Mouse (Mus musculus) heart, embryonic 15.5 days (tissue): ENCODE data around the gene Rnf157. TPM values are rescaled to one million over a fixed set of nuclear protein-coding genes. Genes with fewer than 3 reads are reported as not detected.

Experiments
- ATAC-seq: fragments of 200-750 bp; cut with Nextera tagmentation; replicated peaks from 2 replicates; pipeline ENCODE4 v1.8.0; 2017; ENCODE audit warnings: low read depth, moderate TSS enrichment; ENCODE audit not compliant: insufficient number of reproducible peaks, insufficient read depth, low FRiP score
- H3K27ac ChIP-seq: fragments of 300-500 bp; sonication (generic); 2 replicates; pipeline ENCODE4 v1.5.1; 2015; ENCODE audit warnings: mild to moderate bottlenecking, inconsistent platforms
- H3K27me3 ChIP-seq: fragments of 300-500 bp; sonication (generic); 2 replicates; pipeline ENCODE4 v1.6.1; 2015; ENCODE audit warnings: inconsistent platforms
- H3K36me3 ChIP-seq: fragments of 300-500 bp; sonication (generic); 2 replicates; pipeline ENCODE4 v1.6.1; 2015; ENCODE audit warnings: mild to moderate bottlenecking, inconsistent platforms
- H3K4me1 ChIP-seq: fragments of 300-500 bp; sonication (generic); replicated peaks from 2 replicates; pipeline ENCODE4 v1.6.1; 2015; ENCODE audit warnings: inconsistent platforms
- H3K4me2 ChIP-seq: fragments of 300-500 bp; sonication (generic); 2 replicates; pipeline ENCODE4 v1.6.1; 2015; ENCODE audit warnings: inconsistent platforms, mild to moderate bottlenecking, moderate library complexity
- H3K4me3 ChIP-seq: fragments of 300-500 bp; sonication (generic); 2 replicates; pipeline ENCODE4 v1.5.1; 2015; ENCODE audit warnings: mild to moderate bottlenecking, inconsistent platforms
- H3K9ac ChIP-seq: fragments of 300-500 bp; sonication (generic); 2 replicates; pipeline ENCODE4 v1.6.1; 2015; ENCODE audit warnings: mild to moderate bottlenecking, inconsistent platforms
- H3K9me3 ChIP-seq: fragments of 300-500 bp; sonication (generic); replicated peaks from 2 replicates; pipeline ENCODE4 v1.6.1; 2016; ENCODE audit warnings: inconsistent platforms
- WGBS: fragments of 180-500 bp; shearing (Covaris S2); methylation state at CpG from one replicate; pipeline ENCODE4 v1.1.7; 2015; ENCODE audit warnings: mixed read lengths; 5-methylcytosine and 5-hydroxymethylcytosine counted together
- polyA plus RNA-seq: library from polyadenylated mRNA; unstranded; fragments of >200 nt; fragmentation: Nextera tagmentation; extraction: Ambion mirVana; gene quantifications from 2 replicates; pipeline ENCODE4 v1.2.1, GENCODE M21; 2015

Rnf157 gene
- polyA plus RNA-seq, 1 experiment from 2014 or later = 7.1 TPM

GRCm38 (mm10) chr11:116423782-116424620, 11.2 kb upstream of the Rnf157 start:
- 0 out of 2 replicates have a peak, but pooled peaks have one; percentile 28 for ATAC-seq
- H3K4me1 ChIP-seq = peaks cover 5% of the 10 kb centered on the region
- peak overlapping the region; percentile 8; the same call in 1 of the 2 replicates for H3K27ac ChIP-seq
- no peaks in the 10 kb centered on the region for H3K36me3 ChIP-seq
- H3K9me3 ChIP-seq = no peaks in the 10 kb centered on the region
- H3K4me2 ChIP-seq = no peak overlapping the region
- H3K4me3 ChIP-seq = no peak overlapping the region
- no peaks in the 10 kb centered on the region for H3K27me3 ChIP-seq
- 65% methylated on average over 10 of the region's 10 CpGs for WGBS
- no peak overlapping the region for H3K9ac ChIP-seq

- no peak overlapping the region for H3K4me3 ChIP-seq
- 77% methylated on average over 6 of the region's 6 CpGs for WGBS
- no peaks in the 10 kb centered on the region for H3K9me3 ChIP-seq
- no peak overlapping the region for H3K27ac ChIP-seq
- no peak for ATAC-seq
- no peaks in the 10 kb centered on the region for H3K27me3 ChIP-seq
- H3K36me3 ChIP-seq = no peaks in the 10 kb centered on the region
- no peak overlapping the region for H3K9ac ChIP-seq
- H3K4me1 ChIP-seq = peaks cover 2% of the 10 kb centered on the region
- H3K4me2 ChIP-seq = no peak overlapping the region
These were observed 10.4 kb upstream of the Rnf157 start for GRCm38 (mm10) chr11:116423214-116423613.

- Histone ChIP-seq H3K4me1 (peaks cover 4% of the 10 kb centered on the region), H3K9me3 (no peaks in the 10 kb centered on the region), H3K4me2 (no peak overlapping the region), H3K9ac (no peak overlapping the region), H3K36me3 (no peaks in the 10 kb centered on the region), H3K4me3 (no peak overlapping the region), H3K27me3 (no peaks in the 10 kb centered on the region), H3K27ac (no peak overlapping the region)
- no peak for ATAC-seq
- WGBS = 71% methylated on average over 2 of the region's 2 CpGs
These were observed 9.7 kb upstream of the Rnf157 start for GRCm38 (mm10) chr11:116422562-116422961.

GRCm38 (mm10) chr11:116421102-116421501, 8.3 kb upstream of the Rnf157 start:
- Histone ChIP-seq H3K27me3 (no peaks in the 10 kb centered on the region), H3K4me3 (no peak overlapping the region), H3K9me3 (no peaks in the 10 kb centered on the region), H3K4me2 (no peak overlapping the region), H3K4me1 (peaks cover 4% of the 10 kb centered on the region), H3K36me3 (no peaks in the 10 kb centered on the region), H3K9ac (no peak overlapping the region), H3K27ac (no peak overlapping the region)
- 69% methylated on average over 6 of the region's 6 CpGs for WGBS
- ATAC-seq = no peak

- H3K27ac ChIP-seq = peak overlapping the region; percentile 39; the same call in 1 of the 2 replicates
- H3K27me3 ChIP-seq = no peaks in the 10 kb centered on the region
- H3K4me1 ChIP-seq = peaks cover 4% of the 10 kb centered on the region
- WGBS = 68% methylated on average over 6 of the region's 6 CpGs
- no peak overlapping the region for H3K4me2 ChIP-seq
- no peak overlapping the region for H3K4me3 ChIP-seq
- H3K36me3 ChIP-seq = no peaks in the 10 kb centered on the region
- no peak overlapping the region for H3K9ac ChIP-seq
- no peaks in the 10 kb centered on the region for H3K9me3 ChIP-seq
- ATAC-seq = no peak
These were observed 6.1 kb upstream of the Rnf157 start for GRCm38 (mm10) chr11:116418841-116419462.

GRCm38 (mm10) chr11:116418194-116418840, 5.5 kb upstream of the Rnf157 start:
- no peaks in the 10 kb centered on the region for H3K9me3 ChIP-seq
- WGBS = 8% methylated on average over 2 of the region's 2 CpGs
- H3K4me3 ChIP-seq = no peak overlapping the region
- ATAC-seq = no peak
- H3K27me3 ChIP-seq = no peaks in the 10 kb centered on the region
- peaks cover 7% of the 10 kb centered on the region for H3K4me1 ChIP-seq
- peak overlapping the region; percentile 42; the same call in 1 of the 2 replicates for H3K27ac ChIP-seq
- H3K36me3 ChIP-seq = no peaks in the 10 kb centered on the region
- no peak overlapping the region for H3K9ac ChIP-seq
- H3K4me2 ChIP-seq = no peak overlapping the region

- no peak for ATAC-seq
- Histone ChIP-seq H3K4me2 (no peak overlapping the region), H3K4me1 (peaks cover 14% of the 10 kb centered on the region), H3K27ac (no peak overlapping the region), H3K36me3 (no peaks in the 10 kb centered on the region), H3K9ac (no peak overlapping the region), H3K27me3 (no peaks in the 10 kb centered on the region), H3K4me3 (no peak overlapping the region), H3K9me3 (no peaks in the 10 kb centered on the region)
- WGBS = 91% methylated on average over 5 of the region's 5 CpGs
These were observed 4.2 kb upstream of the Rnf157 start for GRCm38 (mm10) chr11:116417054-116417453.

GRCm38 (mm10) chr11:116416196-116416943, 3.5 kb upstream of the Rnf157 start:
- no peaks in the 10 kb centered on the region; the same call in 1 of the 2 replicates for H3K27me3 ChIP-seq
- no peaks in the 10 kb centered on the region for H3K36me3 ChIP-seq
- peak overlapping the region; percentile 12; the same call in 1 of the 2 replicates for H3K9ac ChIP-seq
- no peak overlapping the region for H3K4me3 ChIP-seq
- ATAC-seq = no peak
- H3K4me2 ChIP-seq = no peak overlapping the region
- 64% methylated on average over 6 of the region's 6 CpGs for WGBS
- no peaks in the 10 kb centered on the region for H3K9me3 ChIP-seq
- H3K27ac ChIP-seq = 0 out of 2 replicates have a peak overlapping the region, but pooled peaks have one; percentile 10
- H3K4me1 ChIP-seq = peaks cover 21% of the 10 kb centered on the region

GRCm38 (mm10) chr11:116413631-116414022, 795 bp upstream of the Rnf157 start:
- Histone ChIP-seq H3K4me1 (peaks cover 23% of the 10 kb centered on the region), H3K4me3 (peak overlapping the region; percentile 82), H3K4me2 (peak overlapping the region; percentile 99), H3K9me3 (no peaks in the 10 kb centered on the region), H3K27ac (no peak overlapping the region), H3K36me3 (no peaks in the 10 kb centered on the region), H3K27me3 (no peaks in the 10 kb centered on the region; the same call in 1 of the 2 replicates), H3K9ac (peak overlapping the region; percentile 71)
- no peak for ATAC-seq
- whole genome bisulfite sequencing = 73% methylated on average over 4 of the region's 4 CpGs

GRCm38 (mm10) chr11:116412028-116412827, 604 bp downstream of the Rnf157 start:
- Histone ChIP-seq H3K9ac (peak overlapping the region; percentile 71), H3K4me3 (peak overlapping the region; percentile 82), H3K27me3 (no peaks in the 10 kb centered on the region; the same call in 1 of the 2 replicates), H3K4me2 (peak overlapping the region; percentile 99), H3K27ac (peak overlapping the region; percentile 11; the same call in 1 of the 2 replicates), H3K4me1 (peaks cover 19% of the 10 kb centered on the region), H3K36me3 (no peaks in the 10 kb centered on the region), H3K9me3 (no peaks in the 10 kb centered on the region)
- WGBS = 1% methylated on average over 70 of the region's 76 CpGs
- ATAC-seq = peak; percentile 34
